Mouse (Mus musculus) ES-E14 (cell line): Measurements from ENCODE around the gene Rps6kc1.

Experiments
- CHD2 ChIP-seq: IDR thresholded peaks from 2 replicates; pipeline ENCODE4 v1.6.1; 2014; ENCODE audit warnings: mild to moderate bottlenecking, low read depth, low read length, inconsistent platforms
- MAFK ChIP-seq: IDR thresholded peaks from 2 replicates; pipeline ENCODE4 v1.6.1; 2014; ENCODE audit warnings: mild to moderate bottlenecking, low read depth, low read length, inconsistent platforms; ENCODE audit not compliant: insufficient read depth
- ZC3H11A ChIP-seq: IDR thresholded peaks from 2 replicates; pipeline ENCODE4 v1.6.1; 2012; ENCODE audit warnings: low read depth, mild to moderate bottlenecking, inconsistent platforms, low read length, borderline replicate concordance
- ZNF384 ChIP-seq: IDR thresholded peaks from 2 replicates; pipeline ENCODE4 v1.6.1; 2012; ENCODE audit warnings: low read depth, low read length, inconsistent platforms

- no peak for TF ChIP-seq MAFK
- no peak for TF ChIP-seq CHD2
- no peak for TF ChIP-seq ZC3H11A
- TF ChIP-seq ZNF384, result no peak
Observed at GRCm38 (mm10) chr1:190898899-190899575, 12.5 kb downstream of the Rps6kc1 start.
